Mouse (Mus musculus) MEL (cell line): ENCODE results near the gene Daam1. TPM values are rescaled to one million over a fixed set of nuclear protein-coding genes. Genes with fewer than 3 reads are reported as not detected.

Experiments
- DNase-seq: peaks from one replicate; pipeline ENCODE4 v3.0.0; 2011; ENCODE audit warnings: low read depth, low spot score
- H3K27ac ChIP-seq: 2 replicates; pipeline ENCODE4 v1.5.1; 2012; ENCODE audit warnings: low read depth, mild to moderate bottlenecking, control low read depth, low read length, moderate library complexity; ENCODE audit not compliant: control insufficient read depth
- H3K27me3 ChIP-seq, 2 experiments: fragments of 150-350 bp in 1 of 2; sonication (generic) in 1 of 2; 2 replicates each; pipeline ENCODE4 v1.6.1; 2012; ENCODE audit warnings: low read length in 2 of 2, mild to moderate bottlenecking in 2 of 2, improper control_type of control experiment in 1 of 2, moderate library complexity in 1 of 2; ENCODE audit not compliant: insufficient read depth in 2 of 2, control insufficient read depth in 1 of 2
- H3K36me3 ChIP-seq, 2 experiments: 2 replicates each; pipeline ENCODE4 v1.6.1; 2012 to 2014; ENCODE audit warnings: low read length in 2 of 2, improper control_type of control experiment in 1 of 2, inconsistent platforms in 1 of 2, mild to moderate bottlenecking in 1 of 2; ENCODE audit not compliant: insufficient read depth in 2 of 2, control insufficient read depth in 1 of 2
- H3K4me1 ChIP-seq, 2 experiments: fragments of 150-350 bp in 1 of 2; sonication (generic) in 1 of 2; 2 replicates each; pipeline ENCODE4 v1.6.1; 2012; ENCODE audit warnings: low read length in 2 of 2, improper control_type of control experiment in 1 of 2, mild to moderate bottlenecking in 1 of 2; ENCODE audit not compliant: insufficient read depth in 2 of 2, control insufficient read depth in 1 of 2
- H3K4me3 ChIP-seq, 2 experiments: fragments of 150-350 bp in 1 of 2; sonication (generic) in 1 of 2; 2 replicates each; pipeline ENCODE4 v1.5.1; 2012; ENCODE audit warnings: low read depth in 2 of 2, low read length in 2 of 2, mild to moderate bottlenecking in 2 of 2, moderate library complexity in 2 of 2, control low read depth in 1 of 2, improper control_type of control experiment in 1 of 2; ENCODE audit not compliant: control insufficient read depth in 1 of 2, insufficient read depth in 1 of 2
- H3K79me2 ChIP-seq: 2 replicates; pipeline ENCODE4 v1.6.1; 2012; ENCODE audit warnings: mild to moderate bottlenecking, low read length, moderate library complexity; ENCODE audit not compliant: control insufficient read depth, poor library complexity, insufficient read depth
- H3K9ac ChIP-seq: 2 replicates; pipeline ENCODE4 v1.6.1; 2012; ENCODE audit warnings: low read depth, mild to moderate bottlenecking, control low read depth, low read length, moderate library complexity; ENCODE audit not compliant: control insufficient read depth, poor library complexity, severe bottlenecking
- H3K9me3 ChIP-seq: fragments of 150-350 bp; sonication (generic); replicated peaks from 2 replicates; pipeline ENCODE4 v1.6.1; 2012; ENCODE audit warnings: mild to moderate bottlenecking, low read length, improper control_type of control experiment, moderate library complexity; ENCODE audit not compliant: insufficient read depth
- CHD2 ChIP-seq: IDR thresholded peaks from 2 replicates; pipeline ENCODE4 v1.6.1; 2011; ENCODE audit warnings: low read length, improper control_type of control experiment
- CTCF ChIP-seq, 3 experiments: IDR thresholded peaks in 2 of 3; conservative IDR thresholded peaks in 1 of 3; 2 replicates each; pipeline ENCODE4 v1.5.1; 2011 to 2012; ENCODE audit warnings: low read length in 3 of 3, low read depth in 2 of 3, mild to moderate bottlenecking in 2 of 3, improper control_type of control experiment in 1 of 3, inconsistent platforms in 1 of 3, mixed read lengths in 1 of 3, moderate library complexity in 1 of 3; ENCODE audit not compliant: control insufficient read depth in 1 of 3, insufficient read depth in 1 of 3, poor library complexity in 1 of 3, severe bottlenecking in 1 of 3
- E2F4 ChIP-seq: IDR thresholded peaks from 2 replicates; pipeline ENCODE4 v1.6.1; 2011; ENCODE audit warnings: low read depth, low read length, improper control_type of control experiment, borderline replicate concordance
- ELF1 ChIP-seq: IDR thresholded peaks from 2 replicates; pipeline ENCODE4 v1.6.1; 2014; ENCODE audit warnings: low read depth, mild to moderate bottlenecking, inconsistent platforms, low read length, improper control_type of control experiment, moderate library complexity
- GABPA ChIP-seq: IDR thresholded peaks from 2 replicates; pipeline ENCODE4 v1.6.1; 2012; ENCODE audit warnings: low read depth, mild to moderate bottlenecking, inconsistent platforms, low read length, improper control_type of control experiment, moderate library complexity
- GATA1 ChIP-seq: IDR thresholded peaks from 2 replicates; pipeline ENCODE4 v1.6.1; 2011; ENCODE audit warnings: low read depth, low read length, improper control_type of control experiment
- KAT2A ChIP-seq: conservative IDR thresholded peaks from 2 replicates; pipeline ENCODE4 v1.6.1; 2012; ENCODE audit warnings: low read depth, low read length, improper control_type of control experiment, inconsistent platforms
- MAFK ChIP-seq: IDR thresholded peaks from 2 replicates; pipeline ENCODE4 v1.6.1; 2011; ENCODE audit warnings: low read depth, mild to moderate bottlenecking, low read length, improper control_type of control experiment, borderline replicate concordance
- MAX ChIP-seq: IDR thresholded peaks from 2 replicates; pipeline ENCODE4 v1.6.1; 2011; ENCODE audit warnings: low read length, improper control_type of control experiment
- MEF2A ChIP-seq: IDR thresholded peaks from 2 replicates; pipeline ENCODE4 v1.6.1; 2014; ENCODE audit warnings: low read depth, mild to moderate bottlenecking, inconsistent platforms, low read length, improper control_type of control experiment; ENCODE audit not compliant: poor library complexity, insufficient replicate concordance, severe bottlenecking; ENCODE audit errors: extremely low read depth
- MYC ChIP-seq: IDR thresholded peaks from 2 replicates; pipeline ENCODE4 v1.6.1; 2011; ENCODE audit warnings: low read depth, mild to moderate bottlenecking, low read length, improper control_type of control experiment, moderate library complexity
- NELFE ChIP-seq: IDR thresholded peaks from 2 replicates; pipeline ENCODE4 v1.6.1; 2011; ENCODE audit warnings: low read depth, low read length, improper control_type of control experiment
- NRF1 ChIP-seq: IDR thresholded peaks from 2 replicates; pipeline ENCODE4 v1.6.1; 2014; ENCODE audit warnings: low read depth, mild to moderate bottlenecking, inconsistent platforms, low read length, improper control_type of control experiment, moderate library complexity; ENCODE audit not compliant: poor library complexity, insufficient read depth, severe bottlenecking
- POLR2AphosphoS5 ChIP-seq: IDR thresholded peaks from 2 replicates; pipeline ENCODE4 v1.6.1; 2012; ENCODE audit warnings: low read depth, borderline replicate concordance, mild to moderate bottlenecking, inconsistent platforms, low read length, moderate library complexity, mixed read lengths
- SMC3 ChIP-seq: IDR thresholded peaks from 2 replicates; pipeline ENCODE4 v1.6.1; 2011; ENCODE audit warnings: low read depth, low read length, improper control_type of control experiment
- TBP ChIP-seq: IDR thresholded peaks from 2 replicates; pipeline ENCODE4 v1.8.0; 2011; ENCODE audit warnings: low read depth, low read length, improper control_type of control experiment
- TCF12 ChIP-seq: IDR thresholded peaks from 2 replicates; pipeline ENCODE4 v1.6.1; 2014; ENCODE audit warnings: low read depth, mild to moderate bottlenecking, inconsistent platforms, low read length, improper control_type of control experiment, moderate library complexity
- ZKSCAN1 ChIP-seq: IDR thresholded peaks from 2 replicates; pipeline ENCODE4 v1.6.1; 2012; ENCODE audit warnings: low read depth, mild to moderate bottlenecking, inconsistent platforms, low read length, improper control_type of control experiment, moderate library complexity
- ZMIZ1 ChIP-seq: IDR thresholded peaks from 2 replicates; pipeline ENCODE4 v1.6.1; 2012; ENCODE audit warnings: low read depth, mild to moderate bottlenecking, inconsistent platforms, low read length, improper control_type of control experiment, moderate library complexity
- polyA plus RNA-seq, 2 experiments: library from polyadenylated mRNA; stranded (reverse) in 1 of 2; unstranded in 1 of 2; fragments of >175 nt in 1 of 2; fragments of >200 nt in 1 of 2; gene quantifications; 2 replicates each; pipeline versions ENCODE4 v1.2.1 to v1.2.4; 2012; ENCODE audit warnings: low replicate concordance in 2 of 2, low read depth in 1 of 2; ENCODE audit not compliant: insufficient read length in 2 of 2, insufficient read depth in 1 of 2, missing spikeins in 1 of 2
- total RNA-seq: library from RNA; depleted of rRNA; stranded (reverse); fragments of 300-350 nt; gene quantifications from 2 replicates; pipeline ENCODE4 v1.2.3, GENCODE M21; 2012

The Daam1 gene
- total and polyA plus RNA-seq, 3 experiments = 9.2 to 12.0 TPM; not detected in 1

- Histone ChIP-seq H3K79me2 (peaks cover 40% of the 10 kb centered on the region), H3K36me3 (peaks cover 0 to 2% of the 10 kb centered on the region in 2 experiments; a peak in 2 of 4 replicates), H3K27ac (no peak overlapping the region), H3K9ac (no peak overlapping the region), H3K27me3 (no peaks in the 10 kb centered on the region), H3K9me3 (no peaks in the 10 kb centered on the region), H3K4me1 (no peaks in the 10 kb centered on the region)
- no peak for DNase-seq
- TF ChIP-seq MAX (no peak), SMC3 (no peak), ELF1 (no peak), ZKSCAN1 (no peak), KAT2A (no peak), POLR2AphosphoS5 (no peak), NRF1 (no peak), TBP (no peak), MYC (no peak), GABPA (no peak), TCF12 (no peak), CTCF (IDR thresholded peaks at IDR 0.05 in 2 of 3, conservative IDR thresholded peaks at IDR 0.05 in 1 of 3; ENCODE audit: control insufficient read depth in 1 of 3, insufficient read depth in 1 of 3, low read depth in 2 of 3, low read length in 3 of 3, poor library complexity in 1 of 3, severe bottlenecking in 1 of 3) (no peak), NELFE (no peak), MAFK (no peak), GATA1 (no peak)
- TF ChIP-seq, all 39 proteins: peak for 0
- no peak overlapping the region for H3K4me3 ChIP-seq
Observed at GRCm38 (mm10) chr12:71838230-71838629, 7.4 kb downstream of the Daam1 start.

- Histone ChIP-seq H3K4me1 (no peaks in the 10 kb centered on the region), H3K27me3 (no peaks in the 10 kb centered on the region), H3K27ac (no peak overlapping the region), H3K4me3 (no peak overlapping the region), H3K9me3 (no peaks in the 10 kb centered on the region), H3K79me2 (peaks cover 33% of the 10 kb centered on the region), H3K9ac (no peak overlapping the region), H3K36me3 (no peaks in the 10 kb centered on the region; a peak in 1 of 4 replicates)
- DNase-seq = no peak
- TF ChIP-seq ELF1 = no peak
- TF ChIP-seq MAX = no peak
- no peak for TF ChIP-seq CHD2
- TF ChIP-seq E2F4 = no peak
- no peak for TF ChIP-seq ZMIZ1
- TF ChIP-seq MEF2A = no peak
Observed at GRCm38 (mm10) chr12:71839653-71840052, 8.8 kb downstream of the Daam1 start.
